Mouse (Mus musculus): ENCODE measurements around the gene Amd1. TPM values are rescaled to one million over a fixed set of nuclear protein-coding genes. Genes with fewer than 3 reads are reported as not detected.

The Amd1 gene
- polyA plus RNA-seq, 1 experiment from 2014 or later = 64.6 TPM

- 72% methylated on average over 6 of the region's 6 CpGs for WGBS (ENCODE audit: insufficient replicate concordance)
- Histone ChIP-seq H3K9me3 (replicated peaks; ENCODE audit: control insufficient read depth, low read length) (no peaks in the 10 kb centered on the region), H3K4me2 (no peak overlapping the region), H3K27me3 (ENCODE audit: control insufficient read depth, insufficient read depth, low read length) (no peaks in the 10 kb centered on the region), H3K4me3 (ENCODE audit: low read depth, low read length) (no peak overlapping the region), H3K9ac (ENCODE audit: low read depth, low read length) (no peak overlapping the region), H3K36me3 (ENCODE audit: control insufficient read depth, insufficient read depth, low read length) (peaks cover 27% of the 10 kb centered on the region), H3K27ac (ENCODE audit: low read depth, low read length) (no peak overlapping the region), H3K4me1 (ENCODE audit: control insufficient read depth, insufficient read depth, low read length) (no peaks in the 10 kb centered on the region)
- no peak for ATAC-seq (replicated peaks; ENCODE audit: insufficient number of reproducible peaks, low FRiP score, low TSS enrichment)
These were observed 51.0 kb downstream of the Amd1 start for GRCm38 (mm10) chr10:40250969-40251368.

- Histone ChIP-seq H3K9ac (ENCODE audit: low read depth, low read length) (no peak overlapping the region), H3K27ac (ENCODE audit: low read depth, low read length) (no peak overlapping the region), H3K4me3 (ENCODE audit: low read depth, low read length) (no peak overlapping the region), H3K4me1 (ENCODE audit: control insufficient read depth, insufficient read depth, low read length) (no peaks in the 10 kb centered on the region), H3K4me2 (no peak overlapping the region), H3K9me3 (replicated peaks; ENCODE audit: control insufficient read depth, low read length) (no peaks in the 10 kb centered on the region), H3K27me3 (ENCODE audit: control insufficient read depth, insufficient read depth, low read length) (no peaks in the 10 kb centered on the region), H3K36me3 (ENCODE audit: control insufficient read depth, insufficient read depth, low read length) (peaks cover 27% of the 10 kb centered on the region)
- no peak for ATAC-seq (replicated peaks; ENCODE audit: insufficient number of reproducible peaks, low FRiP score, low TSS enrichment)
- 90% methylated on average over 9 of the region's 9 CpGs for WGBS (ENCODE audit: insufficient replicate concordance)
These were observed 52.4 kb downstream of the Amd1 start for GRCm38 (mm10) chr10:40249625-40250024.

- peak overlapping the region; percentile 76 for H3K4me2 ChIP-seq
- peak overlapping the region; percentile 77; the same call in 1 of the 2 replicates for H3K9ac ChIP-seq (ENCODE audit: low read depth, low read length)
- H3K4me3 ChIP-seq (ENCODE audit: low read depth, low read length) = peak overlapping the region; percentile 71
- H3K36me3 ChIP-seq (ENCODE audit: control insufficient read depth, insufficient read depth, low read length) = peaks cover 15% of the 10 kb centered on the region
- H3K9me3 ChIP-seq (replicated peaks; ENCODE audit: control insufficient read depth, low read length) = no peaks in the 10 kb centered on the region
- no peaks in the 10 kb centered on the region for H3K27me3 ChIP-seq (ENCODE audit: control insufficient read depth, insufficient read depth, low read length)
- H3K4me1 ChIP-seq (ENCODE audit: control insufficient read depth, insufficient read depth, low read length) = no peaks in the 10 kb centered on the region
- 32% methylated on average over 11 of the region's 11 CpGs for WGBS (ENCODE audit: insufficient replicate concordance)
- H3K27ac ChIP-seq (ENCODE audit: low read depth, low read length) = no peak overlapping the region
- no peak for ATAC-seq (replicated peaks; ENCODE audit: insufficient number of reproducible peaks, low FRiP score, low TSS enrichment)
These were observed 54.7 kb downstream of the Amd1 start for GRCm38 (mm10) chr10:40247166-40247716.

- 1% methylated on average over 54 of the region's 54 CpGs for WGBS (ENCODE audit: insufficient replicate concordance)
- Histone ChIP-seq H3K4me2 (peak within 1 kb of the TSS; percentile 76), H3K9ac (ENCODE audit: low read depth, low read length) (peak within 1 kb of the TSS; percentile 77), H3K27ac (ENCODE audit: low read depth, low read length) (peak within 1 kb of the TSS; percentile 32; the same call in 1 of the 2 replicates), H3K4me3 (ENCODE audit: low read depth, low read length) (peak within 1 kb of the TSS; percentile 71), H3K9me3 (replicated peaks; ENCODE audit: control insufficient read depth, low read length) (no peaks in the 10 kb centered on the region), H3K27me3 (ENCODE audit: control insufficient read depth, insufficient read depth, low read length) (no peaks in the 10 kb centered on the region), H3K36me3 (ENCODE audit: control insufficient read depth, insufficient read depth, low read length) (peaks cover 15% of the 10 kb centered on the region), H3K4me1 (ENCODE audit: control insufficient read depth, insufficient read depth, low read length) (no peaks in the 10 kb centered on the region)
- peak; percentile 83; the same call in 1 of the 2 replicates for ATAC-seq (replicated peaks; ENCODE audit: insufficient number of reproducible peaks, low FRiP score, low TSS enrichment)
These were observed 55.4 kb downstream of the Amd1 start, which contains the start of gene Rpf2 for GRCm38 (mm10) chr10:40246374-40247165. Gene Rpf2, minus strand, starts transcription at chr10:40247036.

DNA sequence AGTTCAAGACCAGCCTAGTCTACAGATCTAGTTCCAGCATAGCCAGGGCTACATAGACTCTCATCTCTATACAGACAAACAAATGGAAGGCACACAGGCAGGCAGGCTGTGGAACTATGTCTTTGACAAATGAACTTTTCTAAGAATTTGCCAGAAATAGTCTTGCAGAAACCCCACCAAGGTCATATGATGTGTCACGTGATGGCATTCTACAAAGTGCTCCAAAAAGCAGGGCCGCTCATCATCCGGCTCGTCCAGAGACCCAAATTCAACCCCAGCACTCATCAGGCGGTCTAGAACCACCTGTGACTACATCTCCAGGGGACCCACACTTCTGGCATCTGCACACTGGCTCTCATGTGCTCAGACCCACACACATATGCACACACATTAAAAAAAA, 64.2 kb downstream of the Amd1 start:
- WGBS (ENCODE audit: insufficient replicate concordance) = 93% methylated on average over 5 of the region's 5 CpGs
- Histone ChIP-seq H3K9me3 (replicated peaks; ENCODE audit: control insufficient read depth, low read length) (no peaks in the 10 kb centered on the region), H3K27ac (ENCODE audit: low read depth, low read length) (no peak overlapping the region), H3K4me1 (ENCODE audit: control insufficient read depth, insufficient read depth, low read length) (no peaks in the 10 kb centered on the region), H3K9ac (ENCODE audit: low read depth, low read length) (no peak overlapping the region), H3K27me3 (ENCODE audit: control insufficient read depth, insufficient read depth, low read length) (no peaks in the 10 kb centered on the region), H3K4me2 (no peak overlapping the region), H3K4me3 (ENCODE audit: low read depth, low read length) (no peak overlapping the region), H3K36me3 (ENCODE audit: control insufficient read depth, insufficient read depth, low read length) (peaks cover 11% of the 10 kb centered on the region)
- no peak for ATAC-seq (replicated peaks; ENCODE audit: insufficient number of reproducible peaks, low FRiP score, low TSS enrichment)

Other genes starting within 250 kb of the Amd1 start
- 17.2 and 18.6 TPM in 2 replicates for gene Slc16a10, start 159.9 kb downstream of the Amd1 start, polyA plus RNA-seq (2014; fragmentation: Nextera tagmentation; extraction: Ambion mirVana)
- 44.1 and 54.0 TPM in 2 replicates for gene Rpf2, start 55.1 kb downstream of the Amd1 start, polyA plus RNA-seq (2014; fragmentation: Nextera tagmentation; extraction: Ambion mirVana)
- gene Gtf3c6, start 44.1 kb downstream of the Amd1 start, polyA plus RNA-seq (2014; fragmentation: Nextera tagmentation; extraction: Ambion mirVana) = 91.9 and 105 TPM in 2 replicates
- gene Cdk19, start 37.4 kb upstream of the Amd1 start, polyA plus RNA-seq (2014; fragmentation: Nextera tagmentation; extraction: Ambion mirVana) = 6.4 and 8.1 TPM in 2 replicates